Mouse (Mus musculus) forebrain, embryonic 16.5 days (tissue): ENCODE measurements around the gene 1700013G24Rik. TPM values are rescaled to one million over a fixed set of nuclear protein-coding genes. Genes with fewer than 3 reads are reported as not detected.
A peak's percentile ranks its signal among the peaks of the same experiment; 100 is the strongest.

ENCODE experiments used
- ATAC-seq: fragments of 200-750 bp; cut with Nextera tagmentation; 2 replicates; pipeline ENCODE4 v1.8.0; 2017; ENCODE audit warnings: mild to moderate bottlenecking, moderate library complexity
- H3K27ac ChIP-seq: fragments of 300-500 bp; sonication (generic); 2 replicates; pipeline ENCODE4 v1.5.1; 2014; ENCODE audit warnings: low read length, control low read depth
- H3K27me3 ChIP-seq: fragments of 300-500 bp; sonication (generic); replicated peaks from 2 replicates; pipeline ENCODE4 v1.6.1; 2014; ENCODE audit warnings: low read length; ENCODE audit not compliant: control insufficient read depth, insufficient read depth
- H3K36me3 ChIP-seq: fragments of 300-500 bp; sonication (generic); 2 replicates; pipeline ENCODE4 v1.6.1; 2014; ENCODE audit not compliant: control insufficient read depth, insufficient read depth
- H3K4me1 ChIP-seq: fragments of 300-500 bp; sonication (generic); replicated peaks from 2 replicates; pipeline ENCODE4 v1.6.1; 2014; ENCODE audit warnings: low read length; ENCODE audit not compliant: control insufficient read depth, insufficient read depth
- H3K4me2 ChIP-seq: fragments of 300-500 bp; sonication (generic); 2 replicates; pipeline ENCODE4 v1.6.1; 2014; ENCODE audit warnings: mild to moderate bottlenecking, low read length, control low read depth
- H3K4me3 ChIP-seq: fragments of 300-500 bp; sonication (generic); replicated peaks from 2 replicates; pipeline ENCODE4 v1.5.1; 2014; ENCODE audit warnings: mild to moderate bottlenecking, low read length, control low read depth
- H3K9ac ChIP-seq: fragments of 300-500 bp; sonication (generic); replicated peaks from 2 replicates; pipeline ENCODE4 v1.6.1; 2014; ENCODE audit warnings: low read depth, low read length, control low read depth
- H3K9me3 ChIP-seq: fragments of 300-500 bp; sonication (generic); 2 replicates; pipeline ENCODE4 v1.6.1; 2016; ENCODE audit warnings: low read length; ENCODE audit not compliant: control insufficient read depth
- WGBS: fragments of 180-500 bp; shearing (Covaris S2); extraction: QIAGEN DNeasy Blood & Tissue Kit; methylation state at CpG from one replicate; pipeline ENCODE4 v1.1.7; 2014; 5-methylcytosine and 5-hydroxymethylcytosine counted together
- polyA plus RNA-seq: library from polyadenylated mRNA; unstranded; fragments of >200 nt; fragmentation: Nextera tagmentation; extraction: Ambion mirVana; gene quantifications from 2 replicates; pipeline ENCODE4 v1.2.1, GENCODE M21; 2015

Gene 1700013G24Rik
- polyA plus RNA-seq, 1 experiment from 2014 or later: not detected

- no peaks in the 10 kb centered on the region for H3K27me3 ChIP-seq
- no peak overlapping the region for H3K4me2 ChIP-seq
- whole genome bisulfite sequencing: 70% methylated on average over 9 of the region's 9 CpGs
- no peak overlapping the region for H3K9ac ChIP-seq
- H3K27ac ChIP-seq: 0 out of 2 replicates have a peak overlapping the region, but pooled peaks have one; percentile 23
- H3K36me3 ChIP-seq: no peaks in the 10 kb centered on the region
- H3K4me1 ChIP-seq: peaks cover 8% of the 10 kb centered on the region
- no peak for ATAC-seq
- no peak overlapping the region for H3K4me3 ChIP-seq
- H3K9me3 ChIP-seq: no peaks in the 10 kb centered on the region
Observed at GRCm38 (mm10) chr4:137497892-137498722, 45.0 kb downstream of the 1700013G24Rik start.

GRCm38 (mm10) chr4:137498882-137499583, 45.9 kb downstream of the 1700013G24Rik start:
- Histone ChIP-seq H3K27ac (no peak overlapping the region), H3K4me2 (no peak overlapping the region), H3K9ac (no peak overlapping the region), H3K36me3 (no peaks in the 10 kb centered on the region), H3K27me3 (no peaks in the 10 kb centered on the region), H3K4me1 (peaks cover 8% of the 10 kb centered on the region), H3K4me3 (no peak overlapping the region), H3K9me3 (no peaks in the 10 kb centered on the region)
- no peak for ATAC-seq
- WGBS: 91% methylated on average over 9 of the region's 9 CpGs

DNA sequence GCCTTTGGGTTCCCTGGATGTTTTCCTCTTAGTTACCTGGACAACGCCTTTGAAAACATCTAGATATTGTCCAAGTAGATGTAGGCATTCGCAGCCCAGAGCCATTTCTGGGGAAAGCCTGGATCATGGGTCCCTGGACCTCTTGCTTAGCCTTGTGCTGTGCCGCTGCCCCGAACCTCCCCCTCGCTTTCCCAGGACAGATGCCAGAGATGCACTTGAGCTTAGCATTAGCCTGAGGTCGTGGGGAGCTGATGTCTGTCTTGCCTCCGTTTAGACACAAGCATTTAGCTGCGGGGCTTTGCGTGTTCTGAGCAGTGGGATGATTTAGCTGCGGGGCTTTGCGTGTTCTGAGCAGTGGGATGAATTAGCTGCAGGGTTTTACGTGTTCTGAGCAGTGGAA, 47.1 kb downstream of the 1700013G24Rik start:
- H3K27me3 ChIP-seq: no peaks in the 10 kb centered on the region
- H3K4me1 ChIP-seq: peaks cover 3% of the 10 kb centered on the region
- H3K9me3 ChIP-seq: no peaks in the 10 kb centered on the region
- ATAC-seq: no peak
- 77% methylated on average over 12 of the region's 12 CpGs for WGBS
- H3K4me3 ChIP-seq: no peak overlapping the region
- no peaks in the 10 kb centered on the region for H3K36me3 ChIP-seq
- H3K9ac ChIP-seq: no peak overlapping the region
- no peak overlapping the region for H3K27ac ChIP-seq
- no peak overlapping the region for H3K4me2 ChIP-seq

DNA sequence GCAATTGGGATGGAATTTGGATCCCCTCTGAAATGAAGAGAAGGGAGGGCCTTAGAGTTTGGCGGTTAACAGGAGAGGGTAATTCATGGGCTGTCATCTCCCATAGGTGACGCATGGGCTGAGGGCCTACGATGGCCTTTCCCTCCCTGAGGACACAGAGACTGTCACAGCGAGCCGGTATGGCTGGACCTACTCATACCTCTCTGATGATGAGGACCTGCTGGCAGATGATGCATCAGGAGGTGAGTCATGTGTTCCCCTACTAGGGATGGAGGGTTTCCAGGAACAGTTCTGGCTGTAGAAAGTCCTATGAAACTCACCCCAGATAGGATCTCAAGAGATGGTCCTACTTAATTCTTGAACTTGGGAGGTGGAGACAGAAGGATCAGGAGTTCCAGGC, 47.9 kb downstream of the 1700013G24Rik start:
- no peaks in the 10 kb centered on the region for H3K9me3 ChIP-seq
- H3K4me1 ChIP-seq: no peaks in the 10 kb centered on the region
- WGBS: 97% methylated on average over 5 of the region's 5 CpGs
- no peak overlapping the region for H3K4me2 ChIP-seq
- no peak overlapping the region for H3K4me3 ChIP-seq
- no peak overlapping the region for H3K9ac ChIP-seq
- H3K27me3 ChIP-seq: no peaks in the 10 kb centered on the region
- ATAC-seq: no peak
- no peak overlapping the region for H3K27ac ChIP-seq
- no peaks in the 10 kb centered on the region for H3K36me3 ChIP-seq

DNA sequence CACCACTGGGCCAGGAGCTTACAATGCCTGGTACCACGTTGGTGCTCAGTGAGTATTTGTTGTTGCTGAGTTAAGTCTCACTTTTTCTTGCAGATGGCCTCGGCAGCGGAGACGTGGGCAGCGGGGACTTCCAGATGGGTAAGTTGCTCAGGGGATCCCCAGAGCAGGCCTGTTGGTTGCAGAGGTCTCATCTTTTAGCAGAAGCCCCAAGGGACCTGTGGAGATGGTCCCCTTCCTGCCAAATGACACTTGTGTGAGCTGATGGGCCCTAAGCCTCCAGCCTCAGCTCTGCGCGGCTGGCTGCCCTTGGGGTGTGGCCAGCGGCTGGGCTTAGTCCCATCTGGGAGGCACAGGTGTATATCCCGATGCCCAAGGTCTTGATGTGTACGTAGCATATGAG, 49.1 kb downstream of the 1700013G24Rik start:
- no peak for ATAC-seq
- 92% methylated on average over 10 of the region's 10 CpGs for WGBS

GRCm38 (mm10) chr4:137502801-137503200, 49.7 kb downstream of the 1700013G24Rik start:
- Histone ChIP-seq H3K9me3 (no peaks in the 10 kb centered on the region), H3K4me1 (no peaks in the 10 kb centered on the region), H3K4me3 (no peak overlapping the region), H3K27me3 (no peaks in the 10 kb centered on the region), H3K27ac (no peak overlapping the region), H3K9ac (no peak overlapping the region), H3K4me2 (no peak overlapping the region), H3K36me3 (no peaks in the 10 kb centered on the region)
- no peak for ATAC-seq
- WGBS: 74% methylated on average over 7 of the region's 7 CpGs

More for the DNA sequence above, 49.1 kb downstream of the 1700013G24Rik start:
- H3K4me2 ChIP-seq: no peak overlapping the region
- H3K4me3 ChIP-seq: no peak overlapping the region
- H3K4me1 ChIP-seq: no peaks in the 10 kb centered on the region
- no peaks in the 10 kb centered on the region for H3K36me3 ChIP-seq
- H3K9me3 ChIP-seq: no peaks in the 10 kb centered on the region
- no peaks in the 10 kb centered on the region for H3K27me3 ChIP-seq
- no peak overlapping the region for H3K27ac ChIP-seq
- no peak overlapping the region for H3K9ac ChIP-seq

GRCm38 (mm10) chr4:137503509-137503971, 50.5 kb downstream of the 1700013G24Rik start:
- no peak overlapping the region for H3K9ac ChIP-seq
- H3K4me1 ChIP-seq: no peaks in the 10 kb centered on the region
- H3K9me3 ChIP-seq: no peaks in the 10 kb centered on the region
- no peak overlapping the region for H3K27ac ChIP-seq
- WGBS: 74% methylated on average over 6 of the region's 6 CpGs
- H3K36me3 ChIP-seq: no peaks in the 10 kb centered on the region
- H3K4me3 ChIP-seq: no peak overlapping the region
- no peaks in the 10 kb centered on the region for H3K27me3 ChIP-seq
- no peak overlapping the region for H3K4me2 ChIP-seq
- ATAC-seq: no peak

Other genes starting within 250 kb of the 1700013G24Rik start
- gene Wnt4, start 175.8 kb upstream of the 1700013G24Rik start, polyA plus RNA-seq: 0.92 and 0.99 TPM in 2 replicates
- gene Cdc42, start 95.6 kb upstream of the 1700013G24Rik start, polyA plus RNA-seq: 912 and 941 TPM in 2 replicates
- not detected in 2 replicates for gene Cela3a, start 43.5 kb upstream of the 1700013G24Rik start, polyA plus RNA-seq
- gene Cela3b, start 22.7 kb upstream of the 1700013G24Rik start, polyA plus RNA-seq: not detected in 2 replicates
- 3.2 and 4.9 TPM in 2 replicates for gene Hspg2, start 15.5 kb downstream of the 1700013G24Rik start, polyA plus RNA-seq
- gene Ldlrad2, start 121.3 kb downstream of the 1700013G24Rik start, polyA plus RNA-seq: not detected in 2 replicates
- 80.1 and 82.6 TPM in 2 replicates for gene Usp48, start 140.5 kb downstream of the 1700013G24Rik start, polyA plus RNA-seq
- gene Rap1gap, start 211.4 kb downstream of the 1700013G24Rik start, polyA plus RNA-seq: 35.4 and 51.6 TPM in 2 replicates